In genomic region chr14:98405936-98406635, GRCm38 (mm10) we compare ENCODE assay signal across 15 mouse cellular contexts.
DNase-seq lines count a peak whose midpoint lies in the region; ATAC-seq and TF ChIP-seq lines count a peak whose summit lies in the region.
"Had no signal": no experiment of that assay in that cellular context is flagged by ENCODE, and none has a peak within 500 bp of the region (broad histone marks: within the 10 kb centered on the region; RNA-seq: fewer than 3 reads in every experiment).

No protein-coding gene starts in this region.

- H3K4me3 ChIP-seq in kidney, embryonic 14.5 days (ENCODE audit: low read length) = no peak overlapping the region
- no peak overlapping the region for H3K4me3 ChIP-seq in kidney, embryonic 15.5 days (replicated peaks)
- no peak overlapping the region for H3K4me3 ChIP-seq in lung, postnatal 0 days (ENCODE audit: low read depth, low read length)
- H3K4me3 ChIP-seq: liver, embryonic 13.5 days; midbrain, embryonic 10.5 days; myocyte had no signal

- no peak for TF ChIP-seq CTCF in lung, postnatal 0 days (IDR thresholded peaks at IDR 0.05)

- H3K9ac ChIP-seq in kidney, embryonic 14.5 days (ENCODE audit: low read depth, low read length) = no peak overlapping the region
- H3K9ac ChIP-seq in kidney, embryonic 15.5 days = no peak overlapping the region
- no peak overlapping the region for H3K9ac ChIP-seq in lung, postnatal 0 days (replicated peaks; ENCODE audit: low read depth)
- H3K9ac ChIP-seq: liver, embryonic 13.5 days had no signal

- DNase-seq in embryo, embryonic 10.5 days (ENCODE audit: low spot score) = peak; percentile 21
- DNase-seq in embryo, embryonic 10 days (ENCODE audit: low spot score) = no peak
- DNase-seq in embryo, embryonic 11 days = peak; percentile 7
- peak; percentile 61 for DNase-seq in lung, postnatal 0 days (ENCODE audit: low spot score)
- DNase-seq in layer of hippocampus, adult 11-12 months (ENCODE audit: low spot score) = no peak
- no peak for DNase-seq in left cerebral cortex, adult 18-20 months (ENCODE audit: low spot score in 2 of 2)
- DNase-seq: cerebellum, postnatal 25 days; gastrocnemius, postnatal 36 days; liver, embryonic 13.5 days had no signal

- H3K4me1 ChIP-seq in kidney, embryonic 14.5 days (ENCODE audit: control insufficient read depth, insufficient read depth, low read length) = no peaks in the 10 kb centered on the region
- no peaks in the 10 kb centered on the region for H3K4me1 ChIP-seq in kidney, embryonic 15.5 days
- no peaks in the 10 kb centered on the region for H3K4me1 ChIP-seq in lung, postnatal 0 days (ENCODE audit: insufficient read depth, low read depth, low read length)
- H3K4me1 ChIP-seq: liver, embryonic 13.5 days; midbrain, embryonic 10.5 days had no signal

- no peaks in the 10 kb centered on the region for H3K9me3 ChIP-seq in kidney, embryonic 14.5 days (ENCODE audit: control insufficient read depth, low read length)
- H3K9me3 ChIP-seq in kidney, embryonic 15.5 days (replicated peaks) = no peaks in the 10 kb centered on the region
- H3K9me3 ChIP-seq in lung, postnatal 0 days (ENCODE audit: low read length) = no peaks in the 10 kb centered on the region
- H3K9me3 ChIP-seq: liver, embryonic 13.5 days; midbrain, embryonic 10.5 days had no signal

- ATAC-seq in kidney, embryonic 14.5 days (ENCODE audit: low FRiP score, low TSS enrichment) = peak; percentile 24; the same call in 1 of the 2 replicates
- no peak for ATAC-seq in kidney, embryonic 15.5 days (replicated peaks; ENCODE audit: low FRiP score)
- peak; percentile 85 for ATAC-seq in lung, postnatal 0 days
- ATAC-seq: hindbrain, embryonic 16.5 days; Patski had no signal

- no peaks in the 10 kb centered on the region for H3K36me3 ChIP-seq in kidney, embryonic 14.5 days (ENCODE audit: control insufficient read depth, insufficient read depth, low read length)
- no peaks in the 10 kb centered on the region for H3K36me3 ChIP-seq in kidney, embryonic 15.5 days
- H3K36me3 ChIP-seq in lung, postnatal 0 days (ENCODE audit: insufficient read depth, low read length) = no peaks in the 10 kb centered on the region
- H3K36me3 ChIP-seq: liver, embryonic 13.5 days; midbrain, embryonic 10.5 days had no signal

- no peak overlapping the region for H3K4me2 ChIP-seq in kidney, embryonic 14.5 days (replicated peaks; ENCODE audit: low read depth, low read length)
- no peak overlapping the region for H3K4me2 ChIP-seq in kidney, embryonic 15.5 days
- H3K4me2 ChIP-seq in lung, postnatal 0 days (replicated peaks; ENCODE audit: low read depth, low read length) = no peak overlapping the region
- H3K4me2 ChIP-seq: liver, embryonic 13.5 days had no signal

- TF ChIP-seq EP300 in lung, postnatal 0 days (IDR thresholded peaks at IDR 0.05) = peak; percentile 84

- no peak overlapping the region for H3K27ac ChIP-seq in kidney, embryonic 14.5 days (ENCODE audit: low read depth, low read length)
- no peak overlapping the region for H3K27ac ChIP-seq in kidney, embryonic 15.5 days
- H3K27ac ChIP-seq in lung, postnatal 0 days (ENCODE audit: low read length) = no peak overlapping the region
- H3K27ac ChIP-seq: liver, embryonic 13.5 days; midbrain, embryonic 10.5 days had no signal

- no peaks in the 10 kb centered on the region for H3K27me3 ChIP-seq in kidney, embryonic 14.5 days (ENCODE audit: control insufficient read depth, insufficient read depth, low read length)
- no peaks in the 10 kb centered on the region for H3K27me3 ChIP-seq in kidney, embryonic 15.5 days
- no peaks in the 10 kb centered on the region for H3K27me3 ChIP-seq in lung, postnatal 0 days (replicated peaks; ENCODE audit: insufficient read depth, low read length)
- H3K27me3 ChIP-seq: liver, embryonic 13.5 days had no signal

- WGBS in kidney, embryonic 14.5 days = 70% methylated on average over 3 of the region's 3 CpGs
- WGBS in kidney, embryonic 15.5 days = 70% methylated on average over 3 of the region's 3 CpGs
- WGBS in lung, postnatal 0 days = 32% methylated on average over 3 of the region's 3 CpGs

Comparison
In these comparisons a context has a peak if more than half of its experiments do, and no peak if none do; other contexts are left out.
1. DNase-seq: peak in embryo, embryonic 10.5 days (single experiment), embryo, embryonic 11 days (single experiment) and lung, postnatal 0 days (single experiment); none in embryo, embryonic 10 days (single experiment), layer of hippocampus, adult 11-12 months (single experiment) and left cerebral cortex, adult 18-20 months (0 of 2).